Mouse (Mus musculus) erythroblast, embryonic 14.5 days (primary cell): ENCODE results near the gene Elob. TPM values are rescaled to one million over a fixed set of nuclear protein-coding genes. Genes with fewer than 3 reads are reported as not detected.
A peak's percentile ranks its signal among the peaks of the same experiment; 100 is the strongest.

Experiments
- H3K27me3 ChIP-seq: 2 replicates; pipeline ENCODE4 v1.6.1; 2012; ENCODE audit warnings: inconsistent platforms; ENCODE audit not compliant: control insufficient read depth
- H3K36me3 ChIP-seq: 2 replicates; pipeline ENCODE4 v1.6.1; 2012; ENCODE audit warnings: mild to moderate bottlenecking, inconsistent platforms; ENCODE audit not compliant: control insufficient read depth
- H3K4me1 ChIP-seq: 2 replicates; pipeline ENCODE4 v1.6.1; 2012; ENCODE audit warnings: inconsistent platforms; ENCODE audit not compliant: control insufficient read depth
- H3K4me3 ChIP-seq: replicated peaks from 2 replicates; pipeline ENCODE3; 2012; ENCODE audit warnings: moderate library complexity, mild to moderate bottlenecking, inconsistent platforms
- H3K9me3 ChIP-seq: 2 replicates; pipeline ENCODE4 v1.6.1; 2012; ENCODE audit warnings: low read length, inconsistent platforms, mixed read lengths; ENCODE audit not compliant: control insufficient read depth
- GATA1 ChIP-seq: IDR thresholded peaks from 2 replicates; pipeline ENCODE4 v1.6.1; 2012; ENCODE audit warnings: low read length, inconsistent platforms, mixed read lengths
- TAL1 ChIP-seq: IDR thresholded peaks from 3 replicates; pipeline ENCODE4 v1.6.1; 2012; ENCODE audit warnings: low read length, inconsistent platforms, mixed read lengths
- polyA plus RNA-seq: library from polyadenylated mRNA; stranded (reverse); fragments of >175 nt; gene quantifications from 2 replicates; pipeline ENCODE4 v1.2.3, GENCODE M21; 2012

The Elob gene
- polyA plus RNA-seq, 1 experiment = 109 TPM

DNA sequence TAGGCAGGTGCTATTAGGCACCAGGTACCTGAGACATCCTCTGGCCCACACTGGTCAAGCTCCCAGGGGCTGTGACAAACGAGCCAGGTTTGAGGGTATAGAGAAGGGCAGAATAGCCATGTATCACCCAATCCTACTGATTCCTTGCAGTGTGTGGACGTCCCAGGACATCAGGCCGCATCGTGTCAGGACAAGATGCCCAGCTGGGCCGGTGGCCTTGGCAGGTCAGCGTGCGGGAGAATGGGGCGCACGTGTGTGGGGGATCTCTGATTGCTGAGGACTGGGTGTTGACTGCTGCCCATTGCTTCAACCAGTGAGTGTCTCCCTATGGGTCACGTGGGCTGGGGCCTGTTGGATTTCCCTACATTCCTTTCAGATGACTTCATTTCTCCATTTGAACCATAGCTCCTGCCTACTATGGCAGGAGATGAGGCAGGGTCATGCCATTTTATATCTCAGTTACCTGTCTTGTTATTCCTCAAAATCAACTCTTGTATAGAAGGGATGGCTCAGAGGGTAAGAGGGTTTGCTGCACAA is 25.4 kb upstream of the Elob start:
- H3K36me3 ChIP-seq = no peaks in the 10 kb centered on the region
- TF ChIP-seq GATA1 (no peak), TAL1 (no peak)
- no peak overlapping the region for H3K4me3 ChIP-seq
- H3K27me3 ChIP-seq = no peaks in the 10 kb centered on the region
- H3K9me3 ChIP-seq = no peaks in the 10 kb centered on the region
- no peaks in the 10 kb centered on the region for H3K4me1 ChIP-seq

DNA sequence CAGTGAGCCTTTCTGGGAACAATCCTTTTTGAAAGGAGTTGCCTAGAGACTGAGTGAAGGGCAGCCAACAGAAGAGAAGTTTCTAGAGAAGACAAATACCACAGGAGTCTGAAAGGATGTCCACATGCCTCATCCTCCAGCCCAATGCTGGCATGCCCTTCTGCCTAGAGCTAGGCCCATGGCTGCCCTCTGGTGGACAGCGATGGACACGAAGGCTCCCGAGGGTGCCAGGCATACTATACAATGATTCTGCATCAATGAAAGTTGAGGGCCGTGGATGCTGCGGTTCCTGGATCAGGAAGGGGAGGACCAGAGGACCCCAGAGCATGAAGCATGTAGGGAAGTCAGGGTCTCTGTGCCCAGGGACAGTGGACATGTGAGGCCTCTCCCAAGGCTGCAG is 24.4 kb upstream of the Elob start:
- no peaks in the 10 kb centered on the region for H3K36me3 ChIP-seq
- no peaks in the 10 kb centered on the region for H3K27me3 ChIP-seq
- TF ChIP-seq GATA1 (no peak), TAL1 (no peak)
- H3K4me1 ChIP-seq = no peaks in the 10 kb centered on the region
- H3K4me3 ChIP-seq = no peak overlapping the region
- H3K9me3 ChIP-seq = no peaks in the 10 kb centered on the region

DNA sequence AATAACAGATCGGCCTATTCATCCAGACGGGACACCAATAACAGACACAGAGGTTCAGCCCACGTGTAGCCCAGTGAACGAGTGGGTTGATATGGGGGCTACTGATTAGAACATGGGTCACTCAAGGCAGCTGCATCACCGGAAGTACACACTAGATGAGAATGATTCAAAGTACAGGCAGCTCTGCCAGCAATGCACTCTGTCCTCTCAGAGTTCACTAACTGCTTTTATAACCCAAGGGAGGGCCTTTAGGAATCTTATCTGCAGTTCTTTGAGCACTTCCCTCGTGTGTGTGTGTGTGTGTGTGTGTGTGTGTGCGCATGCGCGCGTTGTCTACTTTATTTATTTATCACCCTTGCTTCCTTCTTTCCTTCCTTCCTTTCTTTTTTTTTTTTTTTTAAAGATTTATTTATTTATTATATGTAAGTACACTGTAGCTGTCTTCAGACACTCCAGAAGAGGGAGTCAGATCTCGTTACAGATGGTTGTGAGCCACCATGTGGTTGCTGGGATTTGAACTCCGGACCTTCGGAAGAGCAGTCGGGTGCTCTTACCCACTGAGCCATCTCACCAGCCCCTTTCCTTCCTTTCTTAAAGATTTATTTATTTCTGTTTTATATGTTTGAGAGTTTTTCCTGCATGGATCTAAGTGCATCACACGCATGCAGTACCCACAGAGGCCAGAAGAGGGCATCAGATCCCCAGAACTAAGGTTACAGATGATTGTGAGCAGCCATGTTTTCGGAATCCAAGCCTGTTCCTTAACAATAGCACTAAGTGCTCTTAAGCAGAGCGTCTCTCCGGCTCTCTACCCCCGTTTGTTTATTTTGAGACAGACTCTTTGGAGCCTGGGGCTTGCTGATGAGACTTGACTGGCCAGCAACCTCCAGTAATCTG is 22.2 kb upstream of the Elob start:
- Histone ChIP-seq H3K36me3 (no peaks in the 10 kb centered on the region), H3K4me3 (no peak overlapping the region), H3K27me3 (no peaks in the 10 kb centered on the region), H3K4me1 (no peaks in the 10 kb centered on the region), H3K9me3 (no peaks in the 10 kb centered on the region)
- TF ChIP-seq TAL1 (no peak), GATA1 (no peak)

DNA sequence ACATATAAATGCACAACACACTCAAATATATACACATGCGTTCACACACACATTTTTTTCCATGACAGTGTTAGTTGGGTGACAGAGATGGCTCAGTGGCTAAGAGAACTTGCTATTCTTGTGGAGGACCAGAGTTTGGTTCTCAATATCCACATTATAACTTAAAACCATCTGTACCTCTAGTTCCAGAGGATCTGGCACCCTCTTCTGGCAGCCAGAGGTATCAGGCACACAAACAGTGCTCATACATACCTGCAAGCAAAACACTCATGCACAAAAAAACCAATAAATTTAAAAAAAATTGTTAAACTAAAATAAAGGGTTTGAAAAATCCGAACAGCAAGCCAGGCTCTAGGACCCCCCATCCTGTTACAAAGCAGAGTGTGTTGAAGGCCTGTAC is 21.1 kb upstream of the Elob start:
- H3K4me1 ChIP-seq = no peaks in the 10 kb centered on the region
- no peaks in the 10 kb centered on the region for H3K36me3 ChIP-seq
- H3K4me3 ChIP-seq = no peak overlapping the region
- H3K27me3 ChIP-seq = no peaks in the 10 kb centered on the region
- H3K9me3 ChIP-seq = no peaks in the 10 kb centered on the region
- no peak for TF ChIP-seq TAL1
- no peak for TF ChIP-seq GATA1

DNA sequence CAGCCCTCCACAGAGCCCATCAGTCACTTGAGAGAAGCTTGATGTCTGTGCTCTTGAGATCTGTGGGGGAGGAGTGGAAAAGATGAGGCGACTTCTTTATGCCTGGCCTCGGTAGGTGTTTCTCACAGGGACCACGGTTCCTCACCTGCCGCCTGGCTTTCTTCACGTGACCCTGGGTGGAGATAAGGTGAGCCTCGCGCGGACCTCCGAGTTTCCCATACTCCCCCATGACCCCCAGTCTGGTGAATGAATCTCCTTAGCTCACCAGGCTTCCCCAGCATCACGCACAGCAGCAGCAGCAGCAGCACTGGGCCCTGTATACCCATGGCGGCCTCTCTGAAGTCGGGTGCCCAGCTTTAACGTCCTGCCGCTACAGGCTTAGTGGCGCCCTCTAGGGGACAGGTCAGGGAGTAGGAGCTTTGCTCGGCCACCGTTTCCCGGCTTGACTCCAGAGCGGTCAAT is 14.9 kb upstream of the Elob start, which contains the start of the genes Prss32 and Prss41:
Prss32 (plus strand) TSS at position 44 of the 462 bp plus-strand sequence.
Prss41 (minus strand) TSS at position 361 of the 462 bp plus-strand sequence.
- H3K36me3 ChIP-seq = no peaks in the 10 kb centered on the region
- peak within 1 kb of the TSS; percentile 49 for H3K4me3 ChIP-seq
- H3K4me1 ChIP-seq = peaks cover 11% of the 10 kb centered on the region
- TF ChIP-seq GATA1 (no peak), TAL1 (no peak)
- no peaks in the 10 kb centered on the region for H3K27me3 ChIP-seq
- H3K9me3 ChIP-seq = no peaks in the 10 kb centered on the region

DNA sequence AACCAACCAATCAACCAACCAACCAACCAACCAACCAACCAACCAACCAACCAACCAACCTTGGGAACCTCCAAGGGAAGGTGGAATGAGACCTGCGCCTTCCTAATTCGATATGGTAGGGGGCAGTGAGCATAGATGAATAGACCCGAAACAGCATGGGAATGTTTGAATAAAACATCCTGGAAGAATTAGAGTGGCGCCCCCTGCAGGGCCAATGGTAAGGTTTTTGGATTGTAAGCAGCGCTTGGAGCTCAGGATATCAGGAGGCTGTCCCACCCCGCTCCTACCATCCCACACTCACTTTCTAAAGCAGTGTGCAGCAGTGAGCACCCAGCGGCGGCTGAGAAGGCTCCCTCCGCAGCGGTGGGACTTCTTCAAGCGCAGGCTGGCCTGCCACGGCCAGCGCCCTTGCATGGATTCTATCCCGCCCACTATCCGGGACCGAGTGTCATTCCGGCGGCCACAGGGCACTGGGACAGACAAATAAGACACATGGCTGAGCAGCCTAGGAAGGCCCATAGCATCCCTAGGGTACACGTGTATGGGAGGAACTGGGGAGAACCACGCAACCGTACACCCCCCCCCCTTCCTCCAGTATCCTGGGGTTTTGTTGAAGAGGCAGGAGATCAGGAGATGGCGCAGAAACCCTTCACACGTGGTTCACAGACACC is 14.3 kb upstream of the Elob start:
- no peak for TF ChIP-seq TAL1
- no peak for TF ChIP-seq GATA1
- no peaks in the 10 kb centered on the region for H3K9me3 ChIP-seq
- H3K4me3 ChIP-seq = peak overlapping the region; percentile 49

DNA sequence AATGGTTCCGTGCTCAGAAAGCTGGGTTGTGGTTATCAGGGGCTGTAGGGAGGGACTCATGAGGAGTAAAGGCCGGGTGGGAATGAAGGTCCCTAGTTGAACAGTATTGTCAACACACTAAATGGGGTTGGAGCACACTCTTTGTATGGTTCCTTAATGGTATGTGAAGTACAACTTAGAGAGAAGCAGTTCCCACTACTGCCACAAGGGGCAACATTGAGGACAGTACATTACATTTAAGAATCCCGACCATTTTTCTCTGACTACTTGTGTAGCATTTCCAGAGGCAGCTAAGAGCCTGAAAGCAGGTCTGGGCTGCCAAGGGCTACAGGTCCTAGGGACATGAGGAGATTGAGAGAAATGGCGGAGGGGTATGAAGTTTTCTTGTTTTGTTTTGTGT is 12.2 kb upstream of the Elob start:
- TF ChIP-seq TAL1 (no peak), GATA1 (no peak)
- no peak overlapping the region for H3K4me3 ChIP-seq
- peaks cover 11% of the 10 kb centered on the region for H3K4me1 ChIP-seq
- H3K27me3 ChIP-seq = no peaks in the 10 kb centered on the region; the same call in 1 of the 2 replicates
- H3K9me3 ChIP-seq = no peaks in the 10 kb centered on the region
- no peaks in the 10 kb centered on the region for H3K36me3 ChIP-seq

More for the DNA sequence above, 14.3 kb upstream of the Elob start:
- H3K27me3 ChIP-seq = no peaks in the 10 kb centered on the region
- no peaks in the 10 kb centered on the region for H3K36me3 ChIP-seq
- peaks cover 11% of the 10 kb centered on the region for H3K4me1 ChIP-seq

DNA sequence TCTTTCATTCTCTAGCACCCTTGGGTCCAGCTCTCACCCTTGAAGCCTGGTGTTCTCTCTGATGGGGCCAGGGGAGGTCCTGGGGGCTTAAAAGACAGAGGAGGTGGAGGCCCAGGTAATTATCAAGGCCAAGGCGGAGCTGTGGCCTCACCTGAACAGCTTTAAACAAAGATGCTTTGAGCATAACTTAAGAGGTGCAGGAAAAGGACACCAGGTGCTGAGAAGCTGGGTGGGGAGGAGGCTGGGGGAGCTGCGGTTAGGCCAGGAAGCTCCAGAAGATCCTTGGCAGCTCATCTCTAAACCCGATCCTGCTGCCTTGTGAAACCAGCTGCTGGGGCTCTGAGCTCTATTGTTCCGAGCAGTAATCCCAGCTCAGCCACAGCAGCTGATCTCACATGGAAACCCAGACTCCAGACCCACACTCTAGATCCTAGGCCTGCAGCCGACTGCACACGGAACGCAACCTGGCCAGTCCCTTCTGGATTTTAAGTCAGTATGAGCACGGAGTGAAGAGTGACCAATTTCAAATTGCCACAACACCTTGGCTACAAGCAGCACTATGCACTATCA is 7.2 kb upstream of the Elob start, which contains the start of gene Prss33:
Prss33 (minus strand) TSS at position 51 of the 570 bp plus-strand sequence.
- H3K4me3 ChIP-seq = no peak within 1 kb of the TSS
- no peaks in the 10 kb centered on the region for H3K36me3 ChIP-seq
- no peaks in the 10 kb centered on the region for H3K9me3 ChIP-seq
- peaks cover 42% of the 10 kb centered on the region for H3K27me3 ChIP-seq
- no peaks in the 10 kb centered on the region; the same call in 1 of the 2 replicates for H3K4me1 ChIP-seq
- TF ChIP-seq GATA1 (no peak), TAL1 (no peak)
